Mouse (Mus musculus) intestine, embryonic 16.5 days (tissue): ENCODE results near the gene Gad1. TPM values are rescaled to one million over a fixed set of nuclear protein-coding genes. Genes with fewer than 3 reads are reported as not detected.
A peak's percentile ranks its signal among the peaks of the same experiment; 100 is the strongest.

Source experiments
- ATAC-seq: fragments of 200-750 bp; cut with Nextera tagmentation; 2 replicates; pipeline ENCODE4 v1.8.0; 2017; ENCODE audit warnings: moderate TSS enrichment, moderate library complexity
- H3K27ac ChIP-seq: fragments of 300-500 bp; sonication (generic); 2 replicates; pipeline ENCODE4 v1.5.1; 2014; ENCODE audit warnings: mild to moderate bottlenecking, low read length
- H3K27me3 ChIP-seq: fragments of 300-500 bp; sonication (generic); replicated peaks from 2 replicates; pipeline ENCODE4 v1.6.1; 2014; ENCODE audit warnings: low read length, control low read depth, mixed read lengths; ENCODE audit not compliant: control insufficient read depth, insufficient read depth
- H3K36me3 ChIP-seq: fragments of 300-500 bp; sonication (generic); 2 replicates; pipeline ENCODE4 v1.6.1; 2014; ENCODE audit warnings: low read length, control low read depth; ENCODE audit not compliant: control insufficient read depth, insufficient read depth
- H3K4me1 ChIP-seq: fragments of 300-500 bp; sonication (generic); 2 replicates; pipeline ENCODE4 v1.6.1; 2014; ENCODE audit warnings: low read length, control low read depth, mixed read lengths; ENCODE audit not compliant: control insufficient read depth, insufficient read depth
- H3K4me2 ChIP-seq: fragments of 300-500 bp; sonication (generic); 2 replicates; pipeline ENCODE4 v1.6.1; 2014; ENCODE audit warnings: low read depth, low read length, control low read depth
- H3K4me3 ChIP-seq: fragments of 300-500 bp; sonication (generic); 2 replicates; pipeline ENCODE4 v1.5.1; 2014; ENCODE audit warnings: mild to moderate bottlenecking, low read length
- H3K9ac ChIP-seq: fragments of 300-500 bp; sonication (generic); 2 replicates; pipeline ENCODE4 v1.6.1; 2014; ENCODE audit warnings: low read depth, low read length
- H3K9me3 ChIP-seq: fragments of 300-500 bp; sonication (generic); 2 replicates; pipeline ENCODE4 v1.6.1; 2016; ENCODE audit warnings: low read length, control low read depth; ENCODE audit not compliant: control insufficient read depth
- WGBS: fragments of 180-500 bp; shearing (Covaris S2); extraction: QIAGEN DNeasy Blood & Tissue Kit; methylation state at CpG from one replicate; pipeline ENCODE4 v1.1.7; 2014; 5-methylcytosine and 5-hydroxymethylcytosine counted together
- polyA plus RNA-seq: library from polyadenylated mRNA; unstranded; fragments of >200 nt; fragmentation: Nextera tagmentation; extraction: Ambion mirVana; gene quantifications from 2 replicates; pipeline ENCODE4 v1.2.1, GENCODE M21; 2015

Gad1 gene
- polyA plus RNA-seq, 1 experiment from 2014 or later = 0.15 TPM

DNA sequence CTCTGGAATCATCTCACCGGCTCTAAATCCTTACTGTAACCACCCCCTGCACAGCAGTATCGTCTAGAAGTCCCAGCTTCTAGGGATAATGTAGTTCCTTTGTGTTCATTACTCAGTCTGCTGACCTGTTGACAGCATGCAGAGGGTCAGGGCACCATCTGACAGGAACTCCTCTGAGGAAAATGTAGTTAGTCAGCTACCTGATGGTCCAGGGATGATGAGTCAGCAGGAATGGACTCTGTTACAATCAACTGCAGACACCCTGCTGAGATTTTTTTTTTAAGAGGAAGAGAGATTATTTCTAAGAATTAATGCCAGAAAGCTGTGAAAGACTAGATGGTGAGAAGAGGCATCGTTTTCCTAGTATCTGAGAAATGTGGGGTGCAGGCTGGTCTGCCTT is 63.7 kb downstream of the Gad1 start:
- H3K4me2 ChIP-seq = no peak overlapping the region
- 73% methylated on average over 3 of the region's 3 CpGs for WGBS
- no peak overlapping the region for H3K9ac ChIP-seq
- no peaks in the 10 kb centered on the region for H3K4me1 ChIP-seq
- no peaks in the 10 kb centered on the region for H3K9me3 ChIP-seq
- no peak overlapping the region for H3K27ac ChIP-seq
- no peaks in the 10 kb centered on the region for H3K36me3 ChIP-seq
- no peaks in the 10 kb centered on the region for H3K27me3 ChIP-seq
- no peak overlapping the region for H3K4me3 ChIP-seq
- no peak for ATAC-seq

DNA sequence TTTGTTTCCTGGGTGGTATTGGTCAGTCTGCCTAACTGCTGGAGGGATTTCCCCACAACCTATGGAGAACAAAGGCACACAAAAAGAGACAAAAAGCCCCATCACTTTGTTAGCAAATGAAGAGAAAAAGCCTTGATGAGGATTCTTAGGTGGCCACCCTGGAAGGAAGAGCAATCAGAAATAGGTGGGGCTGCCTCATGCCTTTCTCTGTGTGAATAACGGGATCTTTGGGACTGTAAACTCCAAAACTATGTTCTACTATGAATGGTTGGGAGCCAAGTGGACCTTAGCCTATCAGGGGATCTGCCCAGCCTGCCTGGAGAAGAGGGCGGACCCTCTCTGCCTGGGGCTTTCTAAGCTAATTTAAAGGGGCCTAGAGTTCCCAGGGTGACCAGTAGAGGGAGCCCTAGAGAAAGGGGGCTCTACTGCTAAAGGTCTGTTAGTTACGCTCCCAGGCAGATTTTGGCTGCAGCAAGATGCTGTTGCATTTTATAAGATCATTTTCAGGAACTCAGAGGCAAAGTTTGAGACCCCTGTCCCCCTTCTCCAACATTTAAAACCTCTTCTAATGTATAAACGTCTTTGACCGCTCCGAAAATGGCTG is 66.5 kb downstream of the Gad1 start:
- no peak for ATAC-seq
- no peaks in the 10 kb centered on the region for H3K9me3 ChIP-seq
- no peaks in the 10 kb centered on the region for H3K4me1 ChIP-seq
- H3K9ac ChIP-seq = no peak overlapping the region
- no peak overlapping the region for H3K27ac ChIP-seq
- no peaks in the 10 kb centered on the region for H3K36me3 ChIP-seq
- H3K4me2 ChIP-seq = no peak overlapping the region
- H3K27me3 ChIP-seq = no peaks in the 10 kb centered on the region
- no peak overlapping the region for H3K4me3 ChIP-seq
- 92% methylated on average over 6 of the region's 6 CpGs for WGBS

DNA sequence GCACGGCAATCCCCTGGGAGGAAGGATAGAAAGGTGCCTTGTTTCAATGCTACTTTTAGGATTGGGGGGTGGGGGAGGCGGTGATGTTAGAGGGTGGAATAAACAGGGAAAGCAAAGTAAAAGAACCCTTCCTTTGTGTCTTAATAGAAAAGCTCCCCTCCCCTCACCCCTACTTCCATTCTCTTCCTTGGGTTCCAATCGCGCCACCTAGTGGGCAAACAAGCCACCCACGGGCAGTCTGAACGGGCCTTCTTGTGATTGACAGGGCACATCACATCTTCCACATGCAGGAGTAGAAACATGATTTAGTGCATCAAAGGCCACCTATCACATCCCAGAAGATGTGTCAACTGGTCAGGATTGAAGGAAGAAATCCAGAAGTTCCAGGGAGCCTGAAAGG is 67.4 kb downstream of the Gad1 start:
- no peak for ATAC-seq
- H3K4me1 ChIP-seq = no peaks in the 10 kb centered on the region
- WGBS = 31% methylated on average over 6 of the region's 6 CpGs
- H3K9me3 ChIP-seq = no peaks in the 10 kb centered on the region
- no peak overlapping the region for H3K4me3 ChIP-seq
- H3K27ac ChIP-seq = no peak overlapping the region
- H3K36me3 ChIP-seq = no peaks in the 10 kb centered on the region
- no peak overlapping the region for H3K9ac ChIP-seq
- no peak overlapping the region for H3K4me2 ChIP-seq
- H3K27me3 ChIP-seq = no peaks in the 10 kb centered on the region

DNA sequence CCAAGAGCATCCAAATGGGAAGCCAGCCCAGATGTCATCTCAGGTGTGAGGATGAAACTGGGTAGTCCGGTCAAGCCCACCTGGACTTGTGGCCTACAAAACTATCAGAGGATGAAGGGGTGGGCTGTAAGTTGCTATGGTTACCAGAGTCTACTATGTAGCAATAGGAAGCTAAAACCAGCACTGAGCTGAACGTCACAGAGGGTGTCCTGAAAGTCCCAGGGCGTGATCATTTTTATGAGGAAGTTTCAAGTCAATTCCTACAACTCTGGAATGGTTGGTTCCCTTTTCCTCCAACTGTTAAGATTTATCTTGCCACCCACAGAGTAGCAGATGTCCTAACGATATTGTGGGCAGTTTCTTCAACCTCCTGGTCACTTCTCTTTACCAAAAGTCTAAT is 69.4 kb downstream of the Gad1 start:
- H3K9ac ChIP-seq = no peak overlapping the region
- H3K4me3 ChIP-seq = no peak overlapping the region
- no peak overlapping the region for H3K27ac ChIP-seq
- H3K9me3 ChIP-seq = no peaks in the 10 kb centered on the region
- whole genome bisulfite sequencing = 67% methylated on average over 4 of the region's 4 CpGs
- ATAC-seq = no peak
- H3K4me1 ChIP-seq = no peaks in the 10 kb centered on the region
- no peaks in the 10 kb centered on the region for H3K27me3 ChIP-seq
- H3K36me3 ChIP-seq = no peaks in the 10 kb centered on the region
- H3K4me2 ChIP-seq = no peak overlapping the region

DNA sequence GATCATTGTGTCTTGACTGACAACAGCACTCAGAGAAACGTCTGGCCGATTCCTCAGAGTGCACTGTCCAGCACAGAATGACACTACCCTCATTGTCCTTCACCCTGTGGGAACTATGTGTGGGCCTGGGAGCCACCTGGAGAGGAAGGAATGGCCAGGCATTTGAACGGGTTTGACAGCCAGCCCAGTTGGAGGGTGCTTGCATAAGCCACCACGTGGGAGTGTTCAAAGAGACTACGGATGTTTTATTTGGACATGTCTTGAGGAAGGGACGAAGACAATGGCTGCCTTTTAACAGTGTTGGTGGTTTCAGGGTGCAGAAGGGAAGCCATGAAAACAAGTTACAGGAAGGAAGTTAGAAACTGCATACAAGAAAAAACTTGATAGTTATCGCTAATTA is 72.9 kb downstream of the Gad1 start:
- Histone ChIP-seq H3K27me3 (no peaks in the 10 kb centered on the region), H3K36me3 (no peaks in the 10 kb centered on the region), H3K4me2 (no peak overlapping the region), H3K9me3 (no peaks in the 10 kb centered on the region; the same call in 1 of the 2 replicates), H3K9ac (no peak overlapping the region), H3K4me1 (no peaks in the 10 kb centered on the region; the same call in 1 of the 2 replicates), H3K4me3 (no peak overlapping the region), H3K27ac (no peak overlapping the region)
- WGBS = 64% methylated on average over 7 of the region's 7 CpGs
- ATAC-seq = no peak

DNA sequence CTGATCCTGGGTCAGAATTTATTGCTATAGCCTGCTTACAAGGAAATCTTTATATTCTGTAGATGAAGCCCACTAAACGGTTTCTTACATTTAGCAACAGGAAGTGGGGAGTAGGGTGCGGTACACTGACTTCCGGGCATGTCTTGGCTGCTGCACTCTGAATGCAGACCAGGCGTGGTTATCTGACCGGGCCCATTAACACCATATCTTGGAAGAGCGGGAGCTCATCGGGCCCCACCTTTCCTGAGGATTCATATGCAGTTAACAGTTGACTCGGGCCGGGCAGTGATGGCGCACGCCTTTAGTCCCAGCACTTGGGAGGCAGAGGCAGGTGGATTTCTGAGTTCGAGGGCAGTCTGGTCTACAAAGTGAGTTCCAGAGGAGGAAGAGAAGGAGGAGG is 75.5 kb downstream of the Gad1 start:
- Histone ChIP-seq H3K9me3 (no peaks in the 10 kb centered on the region; the same call in 1 of the 2 replicates), H3K27ac (no peak overlapping the region), H3K27me3 (no peaks in the 10 kb centered on the region), H3K4me2 (no peak overlapping the region), H3K9ac (no peak overlapping the region), H3K4me1 (no peaks in the 10 kb centered on the region; the same call in 1 of the 2 replicates), H3K36me3 (no peaks in the 10 kb centered on the region), H3K4me3 (no peak overlapping the region)
- WGBS = 87% methylated on average over 12 of the region's 12 CpGs
- ATAC-seq = no peak

DNA sequence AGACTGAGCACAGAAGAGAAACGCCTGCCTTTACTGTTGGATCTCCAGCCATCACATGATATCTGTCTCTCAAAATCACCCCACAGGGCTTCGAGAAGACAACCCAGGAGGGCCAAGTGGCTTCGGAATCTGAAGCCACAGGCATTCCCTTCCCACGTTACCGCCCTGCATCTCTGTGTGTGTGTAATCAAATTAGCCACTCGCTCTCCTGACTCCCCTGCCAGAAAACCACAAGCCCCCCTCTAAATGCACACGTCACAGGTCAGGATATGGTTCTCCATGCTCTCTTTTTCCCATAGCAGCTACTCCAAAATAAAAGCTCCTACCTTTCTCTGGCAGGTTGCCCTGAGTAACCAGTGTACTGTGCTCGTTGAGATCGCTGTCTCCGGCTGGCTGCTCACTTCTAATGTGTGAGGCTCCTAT is 76.5 kb downstream of the Gad1 start:
- H3K36me3 ChIP-seq = no peaks in the 10 kb centered on the region
- peak; percentile 70 for ATAC-seq
- H3K9ac ChIP-seq = 0 out of 2 replicates have a peak overlapping the region, but pooled peaks have one; percentile 8
- no peak overlapping the region for H3K27ac ChIP-seq
- H3K4me3 ChIP-seq = peak overlapping the region; percentile 12; the same call in 1 of the 2 replicates
- H3K27me3 ChIP-seq = no peaks in the 10 kb centered on the region
- no peaks in the 10 kb centered on the region; the same call in 1 of the 2 replicates for H3K9me3 ChIP-seq
- H3K4me2 ChIP-seq = peak overlapping the region; percentile 35; the same call in 1 of the 2 replicates
- no peaks in the 10 kb centered on the region; the same call in 1 of the 2 replicates for H3K4me1 ChIP-seq
- 17% methylated on average over 10 of the region's 10 CpGs for WGBS

DNA sequence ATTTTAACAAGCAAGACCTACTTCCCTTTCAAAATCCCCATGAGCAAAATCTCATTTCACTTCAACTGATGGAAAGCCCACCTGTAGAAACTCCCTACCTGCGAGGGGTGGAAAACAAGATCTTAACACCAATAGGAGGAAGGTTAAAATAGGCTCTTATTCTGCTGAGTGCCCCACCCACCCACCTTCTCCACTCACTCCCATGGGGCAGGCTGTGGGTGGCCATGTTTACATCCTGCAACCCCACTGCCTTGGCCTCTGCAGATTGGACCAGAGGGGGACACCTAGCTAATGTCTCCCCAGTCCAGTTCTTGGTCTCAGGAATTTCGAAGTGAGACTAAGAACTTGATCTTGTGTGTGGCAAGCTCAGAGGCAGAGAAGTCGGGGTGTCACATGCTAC is 77.0 kb downstream of the Gad1 start:
- H3K9me3 ChIP-seq = no peaks in the 10 kb centered on the region; the same call in 1 of the 2 replicates
- H3K4me1 ChIP-seq = no peaks in the 10 kb centered on the region; the same call in 1 of the 2 replicates
- H3K4me2 ChIP-seq = no peak overlapping the region
- H3K27ac ChIP-seq = no peak overlapping the region
- no peak overlapping the region for H3K9ac ChIP-seq
- ATAC-seq = no peak
- H3K36me3 ChIP-seq = no peaks in the 10 kb centered on the region
- no peaks in the 10 kb centered on the region for H3K27me3 ChIP-seq
- H3K4me3 ChIP-seq = no peak overlapping the region
- WGBS = 67% methylated on average over 3 of the region's 3 CpGs

DNA sequence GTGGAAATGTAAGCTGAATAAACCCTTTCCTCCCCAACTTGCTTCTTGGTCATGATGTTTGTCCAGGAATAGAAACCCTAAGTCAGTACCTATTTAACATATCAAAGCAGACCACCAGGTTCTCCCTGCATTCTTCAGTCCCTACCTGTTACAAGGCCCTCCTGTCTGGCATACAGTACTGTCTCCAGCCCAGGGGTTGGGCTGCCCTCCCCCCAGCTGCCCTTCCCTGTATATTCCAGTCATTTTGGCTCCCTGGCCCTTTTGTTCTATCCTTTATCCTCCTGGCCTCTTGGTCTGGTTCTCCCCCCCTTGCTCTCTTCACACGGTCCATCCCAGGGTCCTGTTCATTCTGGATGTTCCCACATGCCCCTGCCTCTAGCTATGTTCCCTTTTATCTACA is 78.4 kb downstream of the Gad1 start:
- Histone ChIP-seq H3K27ac (no peak overlapping the region), H3K4me3 (no peak overlapping the region), H3K4me1 (no peaks in the 10 kb centered on the region; the same call in 1 of the 2 replicates), H3K27me3 (no peaks in the 10 kb centered on the region), H3K9me3 (no peaks in the 10 kb centered on the region; the same call in 1 of the 2 replicates), H3K4me2 (no peak overlapping the region), H3K36me3 (no peaks in the 10 kb centered on the region), H3K9ac (no peak overlapping the region)
- ATAC-seq = no peak
- WGBS = 81% methylated on average over 1 of the region's 1 CpGs

DNA sequence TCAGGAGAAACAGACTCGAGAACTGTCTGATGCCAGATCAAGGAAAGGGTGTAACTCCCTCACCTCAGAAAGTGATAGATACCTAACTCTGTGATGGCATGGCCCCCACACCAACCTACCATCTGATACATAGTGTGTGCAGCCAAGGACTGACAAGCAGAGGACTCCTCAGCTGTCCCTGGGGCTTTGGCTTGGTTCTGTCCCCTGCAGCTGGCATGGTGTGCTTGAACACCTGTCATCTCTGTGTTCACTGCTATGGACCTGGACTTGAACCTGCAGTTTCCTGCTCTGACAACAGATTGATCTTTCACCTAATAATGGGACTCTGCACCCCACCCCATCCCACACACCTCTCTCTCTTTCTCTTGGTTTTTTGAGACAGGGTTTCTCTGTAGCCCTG is 79.5 kb downstream of the Gad1 start:
- Histone ChIP-seq H3K9ac (no peak overlapping the region), H3K9me3 (no peaks in the 10 kb centered on the region; the same call in 1 of the 2 replicates), H3K27ac (no peak overlapping the region), H3K4me2 (no peak overlapping the region), H3K36me3 (no peaks in the 10 kb centered on the region), H3K27me3 (no peaks in the 10 kb centered on the region), H3K4me1 (no peaks in the 10 kb centered on the region; the same call in 1 of the 2 replicates), H3K4me3 (no peak overlapping the region)
- 88% methylated on average over 1 of the region's 1 CpGs for WGBS
- ATAC-seq = no peak
